Mouse (Mus musculus): Measurements from ENCODE around the gene Gm10192.

GRCm38 (mm10) chr4:97192601-97193000, 9.6 kb upstream of the Gm10192 start:
- no peak for TF ChIP-seq POLR2A (IDR thresholded peaks at IDR 0.05; ENCODE audit: low read depth, low read length)
- no peak for TF ChIP-seq CTCF (IDR thresholded peaks at IDR 0.05; ENCODE audit: borderline replicate concordance, insufficient read depth, low read length)

All from embryonic fibroblast, embryonic 13.5 days (primary cell).